Mouse (Mus musculus) ES-E14 (cell line): ENCODE results near the gene Rbm34.

Experiments used
- CHD2 ChIP-seq: IDR thresholded peaks from 2 replicates; pipeline ENCODE4 v1.6.1; 2014; ENCODE audit warnings: mild to moderate bottlenecking, low read depth, low read length, inconsistent platforms
- HCFC1 ChIP-seq: IDR thresholded peaks from 2 replicates; pipeline ENCODE4 v1.6.1; 2012; ENCODE audit warnings: low read length, inconsistent platforms, borderline replicate concordance; ENCODE audit not compliant: insufficient read depth
- MAFK ChIP-seq: IDR thresholded peaks from 2 replicates; pipeline ENCODE4 v1.6.1; 2014; ENCODE audit warnings: mild to moderate bottlenecking, low read depth, low read length, inconsistent platforms; ENCODE audit not compliant: insufficient read depth
- ZC3H11A ChIP-seq: IDR thresholded peaks from 2 replicates; pipeline ENCODE4 v1.6.1; 2012; ENCODE audit warnings: low read depth, mild to moderate bottlenecking, inconsistent platforms, low read length, borderline replicate concordance
- ZNF384 ChIP-seq: IDR thresholded peaks from 2 replicates; pipeline ENCODE4 v1.6.1; 2012; ENCODE audit warnings: low read depth, low read length, inconsistent platforms

- TF ChIP-seq ZC3H11A: no peak
- no peak for TF ChIP-seq MAFK
- TF ChIP-seq HCFC1: no peak
- TF ChIP-seq ZNF384: no peak
- no peak for TF ChIP-seq CHD2
These were observed 49.4 kb downstream of the Rbm34 start for GRCm38 (mm10) chr8:126921432-126921831.
